Mouse (Mus musculus) small intestine, adult 2 months (tissue): ENCODE results near the gene Lta.

Source experiments
- CTCF ChIP-seq: fragments of 200-500 bp; IDR thresholded peaks from 2 replicates; pipeline ENCODE4 v1.5.1; 2012; ENCODE audit warnings: low read depth, mild to moderate bottlenecking, control low read depth, inconsistent platforms, low read length, moderate library complexity, mixed read lengths; ENCODE audit not compliant: insufficient replicate concordance, insufficient read length; ENCODE audit errors: extremely low read depth
- POLR2A ChIP-seq: fragments of 200-500 bp; IDR thresholded peaks from 2 replicates; pipeline ENCODE4 v1.6.1; 2012; ENCODE audit warnings: low read depth, mild to moderate bottlenecking, control low read depth, inconsistent platforms, low read length, moderate library complexity

GRCm38 (mm10) chr17:35251981-35252380 lies 46.8 kb upstream of the Lta start:
- TF ChIP-seq POLR2A = no peak
- TF ChIP-seq CTCF = no peak
